Mouse (Mus musculus) right cerebral cortex, postnatal 36 days (tissue): Measurements from ENCODE around the gene Cyp4f40.
"Not testable (repeated sequence)": the region's sequence is repeated elsewhere in the genome, so short reads cannot be mapped to it uniquely, and the experiment has no call there.

Source experiments
- DNase-seq, 2 experiments: peaks; one replicate each; pipeline ENCODE4 v3.0.0; 2022; ENCODE audit warnings: low spot score in 2 of 2, mixed read lengths in 1 of 2

Gene Cyp4f40

DNA sequence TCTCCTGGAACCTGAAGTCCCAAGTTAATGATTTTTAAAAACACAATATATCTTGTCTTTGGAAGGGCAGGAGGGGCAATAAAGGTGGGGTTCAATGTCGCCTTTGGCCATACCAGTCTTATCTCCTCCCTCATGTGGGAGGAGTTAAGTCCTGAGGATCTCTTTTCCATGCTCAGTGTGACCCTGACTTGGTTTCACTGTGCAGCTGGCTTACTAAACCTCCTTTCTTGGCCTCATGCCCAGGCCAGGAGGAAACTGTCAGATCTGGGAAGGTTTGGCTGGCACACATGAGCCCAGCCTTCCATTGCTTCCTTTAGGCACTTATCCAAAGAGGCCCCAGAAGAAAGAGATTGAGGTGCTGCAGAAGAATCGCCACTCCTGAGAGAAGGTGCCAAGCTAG, at the start of gene Cyp4f40:
TSS of gene Cyp4f40 (plus strand) at position 189 of the 400 bp plus-strand sequence.
- DNase-seq: no peak

DNA sequence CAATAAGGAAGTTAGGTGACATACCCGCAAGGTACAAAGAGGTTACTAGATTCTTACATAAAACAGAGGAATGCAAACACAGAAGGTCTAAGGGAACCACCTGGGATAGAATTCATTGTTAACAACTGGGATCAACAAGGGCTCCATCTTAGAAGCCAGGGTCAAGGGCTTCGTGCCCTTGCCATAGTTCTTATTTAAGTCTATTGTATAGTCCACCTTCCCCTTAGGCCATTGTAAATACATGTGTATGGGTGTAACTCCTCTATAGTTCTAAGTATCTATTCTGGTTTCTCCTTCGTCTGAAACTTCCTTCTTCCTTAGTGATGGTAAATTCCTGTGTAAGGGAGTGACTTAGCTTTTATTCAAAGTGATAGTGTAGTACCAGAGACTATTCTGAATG, 48.5 kb upstream of the Cyp4f40 start:
- DNase-seq: not testable (repeated sequence)

DNA sequence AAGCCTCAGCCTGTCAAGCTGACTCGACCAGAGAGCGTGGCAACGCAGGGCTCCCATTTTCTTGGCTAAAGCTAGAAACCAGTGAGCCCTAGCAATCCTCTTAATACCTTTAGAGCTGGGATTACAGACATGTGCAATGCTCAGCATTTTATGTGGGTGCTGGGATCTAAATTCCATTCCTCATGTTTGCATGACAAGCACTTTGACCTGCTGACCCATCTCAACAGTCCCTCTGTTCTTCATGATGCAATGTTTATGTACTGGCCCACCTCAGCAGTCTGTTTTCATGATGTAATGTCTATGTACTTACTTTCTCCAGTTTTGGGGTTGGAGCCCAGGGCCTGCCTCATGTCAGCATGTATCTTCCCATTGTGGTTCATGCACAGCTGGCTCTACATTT, 47.8 kb upstream of the Cyp4f40 start:
- no peak for DNase-seq

DNA sequence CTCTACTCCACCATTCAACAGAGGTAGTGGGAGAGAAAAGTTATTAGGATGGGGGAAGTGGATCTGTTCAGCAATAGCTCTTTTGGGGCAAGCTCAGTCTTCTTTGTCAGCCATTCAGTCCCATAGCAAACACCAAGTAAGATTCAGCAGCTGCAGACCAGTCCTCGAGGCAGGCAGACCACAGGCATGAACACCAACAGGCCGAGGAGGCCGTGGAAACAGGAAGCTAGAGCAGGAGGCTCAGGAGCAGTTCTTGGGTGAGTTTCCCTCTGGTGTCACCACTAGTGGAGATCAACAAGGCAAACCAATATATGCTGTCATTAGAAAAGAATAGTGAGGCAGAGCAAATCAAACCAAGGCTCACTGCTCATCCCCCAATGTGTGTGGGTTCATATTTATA, 46.3 kb upstream of the Cyp4f40 start:
- DNase-seq: no peak

DNA sequence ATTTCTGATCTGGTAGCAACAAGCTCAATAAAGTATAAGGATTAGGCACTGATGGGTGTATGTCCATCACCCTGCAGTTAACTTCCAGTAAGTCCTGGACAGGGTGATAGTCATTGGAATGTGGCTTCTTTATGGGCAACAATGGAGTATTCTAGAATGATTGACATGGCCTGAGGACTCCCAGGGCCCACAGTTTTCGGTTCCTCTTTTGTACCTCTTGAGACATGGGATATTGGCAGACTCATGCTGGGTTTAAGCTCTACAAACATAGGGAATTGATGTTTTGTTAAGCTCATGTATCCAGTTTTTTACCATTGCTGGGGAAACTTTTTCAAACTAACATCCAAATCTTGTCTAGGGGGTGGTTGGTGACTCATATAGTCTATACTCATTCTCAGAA, 41.4 kb upstream of the Cyp4f40 start:
- DNase-seq: no peak

DNA sequence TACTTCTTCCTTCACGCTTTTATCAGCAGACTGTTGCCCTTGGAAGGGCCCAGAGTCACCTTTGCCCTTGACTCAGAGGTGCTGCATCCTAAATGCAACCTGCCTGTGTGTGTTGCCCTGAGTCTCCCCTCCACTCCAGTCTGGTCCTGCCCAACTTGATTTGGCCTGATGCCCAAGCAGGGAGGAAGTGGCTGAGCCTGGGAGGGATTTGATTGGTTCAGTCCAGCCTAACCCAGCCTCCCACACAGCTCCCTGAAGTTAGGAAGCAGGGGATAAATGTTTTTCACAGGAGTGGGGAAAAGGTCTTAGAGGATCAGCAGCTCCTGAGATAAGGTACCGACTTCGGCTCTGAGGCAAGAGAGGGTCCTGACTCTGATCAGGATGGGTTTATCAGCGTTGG, 37.7 kb upstream of the Cyp4f40 start, which contains the start of gene Cyp4f37:
TSS of gene Cyp4f37 (plus strand) at position 292 of the 400 bp plus-strand sequence.
- not testable (repeated sequence) for DNase-seq

DNA sequence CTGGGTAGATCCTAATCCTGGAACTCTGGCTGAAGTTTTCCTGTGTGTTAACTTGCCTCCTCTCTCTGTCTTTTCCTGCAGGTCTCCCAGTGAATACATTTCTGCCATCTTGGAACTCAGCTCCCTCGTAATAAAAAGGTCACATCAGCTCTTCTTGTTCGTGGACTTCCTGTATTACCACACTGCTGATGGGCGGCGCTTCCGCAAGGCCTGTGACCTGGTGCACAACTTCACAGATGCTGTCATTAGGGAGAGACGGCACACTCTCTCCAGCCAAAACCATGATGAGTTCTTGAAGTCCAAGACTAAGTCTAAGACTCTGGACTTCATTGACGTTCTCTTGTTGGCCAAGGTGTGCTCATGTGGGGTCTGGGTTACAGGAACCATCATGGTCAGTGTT, 29.0 kb upstream of the Cyp4f40 start:
- DNase-seq: not testable (repeated sequence)

DNA sequence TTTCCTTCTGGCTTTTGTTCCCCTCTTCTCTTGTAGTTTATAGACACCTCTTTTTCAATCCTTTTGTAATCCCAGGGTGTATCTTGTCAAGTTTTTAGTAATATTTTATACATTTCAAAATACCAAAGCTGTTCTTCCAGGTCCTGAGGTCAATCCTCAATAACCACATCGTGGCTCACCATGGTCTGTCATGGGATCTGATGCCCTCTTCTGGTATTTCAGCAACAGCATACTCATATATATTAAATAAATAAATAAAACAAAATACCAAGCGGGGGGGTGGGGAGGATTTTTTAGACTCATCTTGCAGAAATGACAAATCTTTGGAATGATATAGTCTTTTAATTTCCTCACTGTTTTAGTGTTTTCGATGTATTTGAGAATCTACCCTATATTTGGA, 26.8 kb upstream of the Cyp4f40 start:
- DNase-seq: no peak

DNA sequence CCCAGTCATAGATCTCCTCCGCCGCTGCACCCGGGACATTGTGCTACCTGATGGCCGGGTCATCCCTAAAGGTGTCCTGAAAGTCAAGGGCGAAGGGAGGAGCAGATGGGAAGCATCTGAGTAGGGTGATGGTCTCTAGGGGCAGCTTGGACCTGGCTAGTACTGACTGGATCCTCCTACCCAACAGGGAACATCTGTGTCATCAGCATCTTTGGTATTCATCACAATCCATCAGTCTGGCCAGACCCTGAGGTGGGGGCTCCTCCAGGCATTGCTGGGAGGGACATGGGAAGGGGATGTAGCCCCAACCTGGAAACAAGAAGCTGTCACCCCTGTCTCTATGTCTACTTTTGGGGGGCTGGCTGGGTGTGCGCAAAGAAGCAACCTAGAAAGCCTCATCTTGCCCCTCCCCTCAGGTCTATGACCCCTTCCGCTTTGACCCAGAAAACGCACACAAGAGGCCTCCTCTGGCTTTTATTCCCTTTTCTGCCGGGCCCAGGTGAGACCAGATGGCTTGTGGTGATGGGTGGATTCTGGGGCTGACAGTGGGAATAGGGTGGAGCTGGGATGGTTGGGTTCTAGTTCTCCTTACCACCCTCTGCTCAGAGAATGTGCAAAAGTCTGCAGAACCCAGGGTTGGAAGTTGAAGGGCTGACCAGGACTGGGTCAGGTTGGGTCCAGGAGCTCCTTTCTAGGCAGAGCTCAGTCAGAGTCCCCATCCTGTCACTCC, 24.3 kb upstream of the Cyp4f40 start:
- DNase-seq: not testable (repeated sequence)

DNA sequence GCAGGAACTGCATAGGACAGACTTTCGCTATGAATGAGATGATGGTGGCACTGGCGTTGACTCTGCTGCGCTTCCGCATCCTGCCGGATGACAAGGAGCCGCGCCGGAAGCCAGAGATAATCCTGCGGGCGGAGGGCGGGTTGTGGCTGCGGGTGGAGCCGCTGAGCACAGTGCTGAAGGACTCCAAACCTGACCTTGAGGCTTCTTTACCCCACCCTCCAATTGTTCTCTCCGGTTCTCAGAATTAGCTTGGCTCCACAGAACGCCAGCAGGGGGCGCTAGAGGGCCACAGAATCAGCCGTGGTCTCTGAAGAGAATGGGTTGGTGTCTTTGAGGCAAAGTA, 23.8 kb upstream of the Cyp4f40 start:
- peak; percentile 38 to 64 for DNase-seq

DNA sequence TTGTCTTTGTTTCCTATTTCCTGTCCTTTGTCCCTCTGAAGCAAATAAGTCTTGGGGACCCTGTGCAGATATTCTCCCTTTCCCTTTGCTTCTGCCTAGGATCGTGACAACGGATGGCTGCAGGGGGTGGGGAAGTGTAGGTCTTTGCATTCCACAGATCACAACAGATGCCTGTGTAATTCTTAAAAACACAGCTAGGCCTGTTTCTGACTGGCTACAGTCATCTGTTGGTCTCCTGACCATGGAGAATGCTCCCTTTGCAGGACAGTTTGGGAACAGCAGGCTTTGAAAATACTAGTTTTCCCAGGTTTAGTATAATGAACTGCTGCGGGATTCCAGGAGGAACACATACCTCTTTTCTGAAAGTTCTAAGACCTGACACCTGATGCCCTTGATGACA, 22.4 kb upstream of the Cyp4f40 start:
- no peak for DNase-seq

DNA sequence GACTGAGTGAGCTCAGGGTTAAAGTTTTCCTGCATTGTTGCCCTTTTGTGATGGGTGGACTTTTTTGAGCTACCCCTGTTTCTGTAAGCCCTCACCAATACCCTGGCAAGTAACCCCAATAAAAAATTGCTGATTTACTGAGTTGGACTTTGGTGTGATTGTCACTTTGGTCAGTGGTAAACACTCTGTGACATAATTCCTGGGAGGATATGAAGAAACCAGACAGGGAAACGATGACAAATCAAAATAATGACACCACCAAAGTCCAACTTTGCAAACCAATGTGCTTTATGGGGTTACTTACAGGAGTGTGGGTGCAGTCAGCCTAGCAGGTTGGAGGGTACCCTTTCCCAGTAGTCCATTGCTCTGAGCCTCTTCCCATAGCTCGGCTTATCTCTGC, 21.5 kb upstream of the Cyp4f40 start:
- no peak for DNase-seq

DNA sequence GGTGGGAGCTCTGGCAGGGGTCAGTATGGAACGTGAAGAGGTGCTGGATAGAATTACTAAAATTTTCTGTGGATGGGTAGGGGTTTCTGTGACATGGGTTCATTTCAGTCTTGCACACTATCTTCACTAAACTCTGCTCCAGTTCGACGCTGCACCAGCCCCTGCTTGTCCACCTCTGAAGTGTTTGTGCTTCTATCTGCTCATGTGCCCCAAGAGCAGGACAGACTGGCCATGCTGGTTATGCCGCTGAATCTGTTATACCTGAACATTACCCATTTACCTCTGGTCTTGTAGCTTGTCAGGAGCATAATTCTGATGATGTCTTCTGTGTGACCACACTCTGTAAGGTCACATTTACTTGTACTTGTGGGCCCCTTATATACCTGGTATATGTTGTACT, 12.1 kb upstream of the Cyp4f40 start:
- DNase-seq: no peak

DNA sequence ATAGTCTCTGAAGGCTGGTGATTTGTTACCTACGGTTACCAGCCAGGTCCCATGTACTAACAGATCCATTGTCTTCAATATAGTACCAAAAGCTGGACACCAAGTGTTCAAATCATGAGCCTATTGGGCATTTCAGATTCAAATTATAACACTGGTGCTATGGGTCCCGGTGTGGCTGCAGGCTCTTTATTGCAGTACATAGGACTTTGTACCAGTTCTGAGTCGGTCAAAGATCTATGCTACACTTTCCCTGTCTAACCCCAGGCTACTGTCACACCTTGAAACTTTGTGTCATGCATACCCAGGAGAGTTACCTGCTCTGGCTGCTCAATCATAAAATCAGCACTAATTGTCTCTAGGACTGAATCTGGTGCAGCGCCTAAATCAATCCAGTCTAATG, 4.8 kb upstream of the Cyp4f40 start:
- no peak for DNase-seq

DNA sequence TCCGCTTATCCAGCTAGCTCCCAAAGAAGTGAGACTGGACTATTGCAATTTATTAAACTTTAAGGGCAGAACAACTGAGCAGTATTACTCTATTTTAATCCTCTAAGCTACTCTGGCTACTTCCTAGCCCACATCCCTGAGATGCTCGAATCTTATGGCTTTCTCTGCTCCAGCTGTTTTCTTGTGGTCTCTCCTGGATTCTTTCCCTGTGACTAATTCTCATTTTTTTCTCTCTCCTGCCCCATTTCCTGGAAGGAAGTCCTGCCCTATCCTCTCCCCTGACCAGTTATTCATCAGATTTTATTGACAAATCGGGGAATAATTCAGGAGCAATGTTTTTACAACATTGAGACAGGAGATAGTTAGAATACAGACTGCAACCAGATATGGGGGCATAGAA, 1.7 kb upstream of the Cyp4f40 start:
- no peak for DNase-seq

DNA sequence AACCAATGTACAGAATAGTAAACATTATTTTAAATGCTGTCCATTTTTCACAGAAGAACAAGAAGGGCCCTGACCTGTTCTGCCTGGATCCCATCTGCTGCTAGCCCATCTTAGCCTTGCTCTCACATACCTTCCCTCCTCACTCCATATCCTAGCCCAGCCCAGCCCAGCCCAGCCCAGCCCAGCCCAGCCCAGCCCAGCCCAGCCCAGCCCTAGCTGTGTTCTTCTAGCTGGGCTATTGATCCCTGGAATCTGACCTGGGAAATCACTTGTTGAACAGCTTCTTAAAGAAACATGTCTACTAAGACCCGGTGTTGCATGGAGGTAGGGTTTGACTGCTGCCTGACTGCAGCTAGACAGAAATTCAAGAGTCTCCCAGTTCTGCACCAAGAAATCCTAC, 454 bp upstream of the Cyp4f40 start:
- DNase-seq: no peak

DNA sequence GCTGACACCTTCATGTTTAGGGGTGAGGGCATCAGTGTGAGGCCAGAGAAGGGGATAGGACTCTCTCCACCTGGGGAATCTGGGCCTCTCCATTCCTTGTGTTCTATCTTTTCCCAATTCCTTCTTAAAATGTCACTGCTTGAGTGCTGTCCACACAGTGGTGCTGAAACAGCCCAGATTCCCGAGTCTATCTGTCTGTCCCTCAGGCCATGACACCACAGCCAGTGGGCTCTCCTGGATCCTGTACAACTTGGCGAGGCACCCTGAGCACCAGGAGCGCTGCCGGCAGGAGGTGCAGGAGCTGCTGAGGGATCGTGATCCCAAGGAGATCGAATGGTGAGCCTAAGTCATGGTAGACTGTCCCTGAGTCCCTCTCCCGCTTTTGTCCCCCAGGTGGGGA, 15.3 kb downstream of the Cyp4f40 start:
- DNase-seq: no peak

DNA sequence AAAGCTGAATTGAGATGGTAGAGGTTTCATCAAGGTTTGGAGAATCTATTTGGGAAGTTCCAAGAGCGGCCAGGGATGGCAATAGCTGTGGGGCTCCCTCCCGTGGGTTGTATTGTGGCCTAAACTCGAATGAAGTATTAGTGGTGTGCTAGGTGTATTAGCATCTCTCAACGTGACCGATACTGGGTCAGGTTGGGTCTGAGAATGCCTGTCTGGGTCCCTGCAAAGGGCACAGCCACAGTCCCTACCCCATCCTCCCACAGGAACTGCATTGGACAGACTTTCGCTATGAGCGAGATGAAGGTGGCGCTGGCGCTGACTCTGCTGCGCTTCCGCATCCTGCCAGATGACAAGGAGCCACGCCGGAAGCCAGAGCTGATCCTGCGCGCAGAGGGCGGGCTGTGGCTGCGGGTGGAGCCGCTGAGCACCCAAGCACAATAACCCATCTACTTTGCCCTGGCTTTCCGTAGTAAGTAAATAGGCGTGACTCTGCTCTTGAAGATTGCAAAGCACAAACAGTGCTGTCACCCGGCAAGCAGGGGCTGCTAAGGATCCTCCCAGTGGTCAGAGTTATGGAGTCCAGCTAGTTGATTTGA, 17.4 kb downstream of the Cyp4f40 start:
- no peak for DNase-seq

DNA sequence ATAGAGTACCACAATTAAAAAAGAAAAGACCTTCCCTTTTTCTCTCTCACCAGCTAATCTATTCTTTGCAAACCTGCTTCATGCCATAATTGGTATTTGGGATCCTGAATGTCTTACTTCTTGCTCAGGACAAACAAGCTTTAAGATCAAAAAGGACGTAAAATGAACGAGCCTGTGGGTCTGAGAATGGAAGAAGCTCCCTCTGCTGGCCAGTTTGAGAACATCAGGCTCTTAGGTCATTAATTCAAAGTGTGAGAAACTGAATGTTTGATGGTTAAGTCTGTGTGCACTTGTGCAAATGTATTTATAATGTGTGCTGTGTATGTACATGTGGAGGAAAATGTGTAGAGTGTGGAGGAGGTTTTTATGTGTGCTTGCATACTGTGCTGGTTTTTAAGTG, 21.7 kb downstream of the Cyp4f40 start:
- no peak for DNase-seq

DNA sequence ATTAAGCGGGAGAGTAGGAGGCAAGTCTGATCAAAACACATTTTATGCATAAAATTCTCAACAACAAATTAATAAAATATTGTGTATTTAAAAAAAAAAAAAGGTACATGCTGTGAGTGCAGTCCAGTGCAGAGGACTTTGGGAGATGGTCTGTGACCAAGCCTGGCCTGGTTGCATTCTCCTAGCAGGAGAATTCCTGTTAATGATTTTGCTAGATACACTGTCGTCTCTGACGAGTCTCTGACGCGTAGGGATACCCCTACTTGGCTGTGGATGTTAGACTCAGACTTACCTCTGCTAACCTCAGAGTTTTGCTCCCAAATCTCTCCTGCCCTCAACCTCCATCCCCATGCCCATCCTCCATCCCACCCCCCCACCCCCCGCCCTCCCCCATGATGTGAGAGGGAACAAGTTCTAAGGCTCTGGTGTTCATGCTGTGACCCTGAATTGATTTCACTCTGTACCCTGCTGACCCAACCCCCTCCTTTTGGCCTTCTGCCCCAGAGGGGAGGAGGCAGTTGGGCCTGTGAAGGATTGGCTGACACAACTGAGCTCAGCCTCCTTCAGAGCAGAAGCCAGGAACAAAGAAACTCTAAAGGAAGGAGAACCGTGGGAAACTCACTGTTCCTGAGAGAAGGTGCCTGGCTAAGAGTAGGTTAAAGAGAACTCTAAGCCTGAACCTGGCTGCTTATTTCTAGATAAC, 26.5 kb downstream of the Cyp4f40 start, which contains the start of gene Cyp4f15:
TSS of gene Cyp4f15 (plus strand) at position 580 of the 703 bp plus-strand sequence.
- DNase-seq: peak; percentile 28 to 41

DNA sequence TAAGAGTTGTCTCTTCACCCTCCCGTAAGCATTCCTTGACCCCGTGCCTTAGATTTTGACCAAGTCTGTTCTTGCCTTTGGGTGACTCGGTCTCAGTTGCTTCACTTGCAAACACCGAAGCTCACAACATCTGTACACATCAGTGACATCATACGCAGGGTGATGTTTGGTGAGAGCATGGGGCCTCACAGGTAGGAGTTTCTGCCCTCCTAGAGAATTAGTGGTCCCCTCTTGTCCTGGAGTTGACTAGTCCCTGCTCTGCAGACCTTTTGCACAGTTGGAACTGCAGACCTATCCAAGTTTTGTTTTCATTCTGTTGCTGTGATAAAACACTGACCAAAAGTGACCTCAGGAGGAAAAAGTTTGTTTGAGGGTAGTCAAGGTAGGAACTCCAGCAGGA, 28.0 kb downstream of the Cyp4f40 start:
- DNase-seq: no peak

DNA sequence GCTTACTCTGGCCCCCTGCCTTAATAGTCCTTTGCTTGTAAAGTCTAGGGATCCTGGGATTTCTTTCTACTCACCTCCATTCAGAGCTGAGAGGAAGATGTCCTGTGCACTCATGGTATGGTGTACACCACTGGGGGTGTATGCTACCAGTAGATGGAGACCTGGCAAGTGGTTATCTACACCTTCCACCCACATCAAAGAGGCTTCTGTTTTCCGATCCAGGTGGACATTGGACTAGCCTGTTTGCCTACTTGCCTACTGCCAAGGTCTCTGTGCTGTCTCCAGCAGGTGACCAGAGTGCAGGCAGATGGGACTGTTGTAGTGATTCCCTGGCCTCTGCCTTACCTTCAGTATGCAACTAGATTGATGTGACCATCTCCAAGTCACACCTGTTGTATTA, 32.3 kb downstream of the Cyp4f40 start:
- no peak for DNase-seq

DNA sequence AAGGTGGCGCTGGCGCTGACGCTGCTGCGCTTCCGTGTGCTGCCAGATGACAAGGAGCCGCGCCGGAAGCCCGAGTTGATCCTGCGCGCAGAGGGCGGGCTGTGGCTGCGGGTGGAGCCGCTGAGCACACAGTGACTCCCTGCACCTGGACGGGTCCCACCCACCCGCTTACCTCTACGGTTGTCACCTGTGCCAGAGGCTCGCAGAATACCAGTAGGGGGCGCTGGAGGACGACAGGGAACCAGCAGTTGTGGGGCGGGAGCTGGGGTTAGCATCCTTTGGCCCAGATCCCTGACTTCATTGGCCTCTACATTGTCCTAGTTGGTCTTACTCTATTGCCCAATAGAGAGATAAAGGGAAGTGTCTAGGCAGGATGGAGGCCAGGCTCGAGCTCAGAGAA, 44.1 kb downstream of the Cyp4f40 start:
- DNase-seq: no peak
